Mouse (Mus musculus): ENCODE measurements at regions not wholly inside any gene's neighbourhood (a gene's known extent, or its start where the extent isn't known, plus 50 kb on each side); places are given as distances from the start of the nearest gene placed in this dataset.
"Not testable (repeated sequence)": the region's sequence is repeated elsewhere in the genome, so short reads cannot be mapped to it uniquely, and the experiment has no call there.

DNA sequence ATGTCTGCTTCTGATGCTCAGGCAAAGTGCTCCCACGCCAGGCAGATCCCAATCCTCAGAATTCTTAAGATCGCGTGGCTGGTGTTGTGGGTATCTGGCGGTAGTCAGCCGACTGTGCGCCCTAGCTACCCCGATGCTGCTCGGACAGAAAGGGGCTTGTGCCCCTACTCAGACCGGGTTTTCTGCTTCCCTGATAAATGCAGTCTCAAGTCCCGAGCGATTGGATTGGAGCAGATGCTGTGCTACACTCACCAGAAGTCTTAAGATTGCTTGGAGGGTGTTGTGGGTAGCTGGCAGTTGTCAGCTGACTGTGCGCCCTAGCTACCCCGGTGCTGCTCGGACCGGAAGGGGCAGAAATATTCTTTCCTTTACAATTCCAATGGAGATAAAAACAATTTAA, 99.3 kb downstream of the Gm7489 start:
- H3K27ac ChIP-seq (replicated peaks); DNase-seq (ENCODE audit: low spot score); H3K4me1 ChIP-seq; H3K4me3 ChIP-seq; H3K27me3 ChIP-seq (replicated peaks; ENCODE audit: low read depth, poor library complexity, severe bottlenecking); H3K9me3 ChIP-seq; H3K36me3 ChIP-seq (replicated peaks): not testable (repeated sequence)
- whole genome bisulfite sequencing = 94% methylated on average over 15 of the region's 15 CpGs

DNA sequence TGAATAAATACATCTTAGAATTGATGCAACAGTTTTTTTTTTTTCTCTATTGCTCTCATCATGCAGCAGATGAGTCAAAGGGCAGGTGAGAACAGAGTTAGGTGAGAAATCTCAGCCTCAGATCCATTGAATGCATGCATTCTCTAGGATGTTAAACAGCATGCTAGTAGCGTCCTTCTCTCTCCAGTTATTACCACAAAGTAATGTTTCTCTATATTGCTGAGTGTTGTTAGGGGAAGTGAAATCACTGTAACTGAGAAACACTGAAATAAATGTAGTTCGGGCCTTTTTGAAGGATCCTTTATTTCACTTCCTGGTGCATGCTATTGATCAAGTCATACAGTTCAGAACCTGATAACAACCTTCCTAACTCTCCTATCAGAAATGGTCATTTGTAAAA, 105.2 kb downstream of the Gm7489 start:
- DNase-seq (ENCODE audit: low spot score) = no peak
- Histone ChIP-seq H3K27me3 (replicated peaks; ENCODE audit: low read depth, poor library complexity, severe bottlenecking) (no peaks in the 10 kb centered on the region), H3K36me3 (replicated peaks) (no peaks in the 10 kb centered on the region), H3K4me1 (no peaks in the 10 kb centered on the region), H3K4me3 (no peak overlapping the region), H3K27ac (replicated peaks) (no peak overlapping the region), H3K9me3 (no peaks in the 10 kb centered on the region)
- WGBS = 89% methylated on average over 2 of the region's 2 CpGs

DNA sequence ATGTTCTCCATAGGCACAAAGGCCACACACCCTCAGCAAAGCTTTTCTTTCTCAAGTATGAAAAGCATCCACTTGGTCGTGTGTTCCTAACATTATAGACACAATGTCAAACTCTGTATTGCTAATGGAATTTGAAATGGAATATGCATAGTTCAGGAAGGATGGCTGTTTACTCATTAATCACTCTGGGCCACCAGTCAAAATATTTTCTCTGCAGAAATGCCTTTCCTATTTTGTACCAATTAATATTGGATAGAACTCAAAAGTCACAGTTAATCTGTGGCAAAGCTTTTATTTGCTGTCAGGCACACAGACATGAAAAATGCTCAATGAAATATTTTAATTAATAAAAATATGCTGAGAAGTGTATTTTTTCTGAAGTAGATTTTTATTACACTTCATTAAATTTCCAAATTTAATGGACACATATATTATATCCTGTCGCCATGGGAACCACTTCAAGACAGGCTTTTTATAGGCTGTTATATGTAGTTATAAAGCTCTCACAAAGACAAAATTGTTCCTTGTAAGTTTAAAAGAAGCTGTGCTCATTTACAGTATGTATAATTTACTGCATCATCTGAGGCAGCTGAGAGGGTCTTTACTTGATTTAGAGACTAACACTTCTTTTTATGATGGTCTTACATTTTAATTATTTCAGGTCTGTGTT, 110.6 kb downstream of the Gm7489 start:
- Histone ChIP-seq H3K27ac (replicated peaks) (no peak overlapping the region), H3K4me3 (no peak overlapping the region), H3K9me3 (no peaks in the 10 kb centered on the region), H3K4me1 (no peaks in the 10 kb centered on the region), H3K27me3 (replicated peaks; ENCODE audit: low read depth, poor library complexity, severe bottlenecking) (no peaks in the 10 kb centered on the region), H3K36me3 (replicated peaks) (no peaks in the 10 kb centered on the region)
- 71% methylated on average over 2 of the region's 2 CpGs for WGBS
- no peak for DNase-seq (ENCODE audit: low spot score)

DNA sequence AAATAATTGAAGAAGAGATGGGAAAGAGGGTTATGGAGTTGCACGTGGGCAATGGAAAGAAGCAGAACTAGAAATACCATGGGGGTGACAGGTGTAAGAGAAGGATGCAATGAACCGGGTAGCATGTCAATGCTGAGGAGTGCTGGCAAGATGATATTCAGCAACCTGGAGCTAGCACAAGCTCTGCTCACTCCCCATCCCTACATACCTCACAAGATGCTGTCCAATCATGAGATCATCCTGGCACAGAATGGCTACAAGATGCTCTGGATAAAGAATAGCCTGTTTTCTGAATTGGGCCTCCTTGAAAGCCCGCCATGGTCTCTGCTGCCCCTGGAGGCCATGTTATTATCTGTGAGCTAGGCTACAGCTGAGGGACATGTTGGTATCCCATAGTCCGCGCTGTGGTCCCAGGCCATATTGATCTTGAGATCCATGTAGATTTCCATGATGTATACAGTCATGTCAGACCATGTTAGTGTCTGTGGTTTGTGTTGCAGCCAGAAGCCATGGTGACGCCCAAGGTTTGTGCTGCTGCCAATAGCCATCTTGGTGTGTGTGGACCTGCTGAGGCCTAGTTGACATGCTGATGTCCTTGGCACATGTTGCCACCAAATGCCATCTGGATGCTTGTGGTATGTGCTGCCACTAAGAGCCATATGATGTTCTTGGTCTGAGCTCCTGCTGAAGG, 114.0 kb downstream of the Gm7489 start:
- DNase-seq (ENCODE audit: low spot score) = no peak
- Histone ChIP-seq H3K4me1 (no peaks in the 10 kb centered on the region), H3K4me3 (no peak overlapping the region), H3K9me3 (no peaks in the 10 kb centered on the region), H3K27ac (replicated peaks) (no peak overlapping the region), H3K36me3 (replicated peaks) (no peaks in the 10 kb centered on the region), H3K27me3 (replicated peaks; ENCODE audit: low read depth, poor library complexity, severe bottlenecking) (no peaks in the 10 kb centered on the region)
- WGBS = 92% methylated on average over 6 of the region's 6 CpGs

DNA sequence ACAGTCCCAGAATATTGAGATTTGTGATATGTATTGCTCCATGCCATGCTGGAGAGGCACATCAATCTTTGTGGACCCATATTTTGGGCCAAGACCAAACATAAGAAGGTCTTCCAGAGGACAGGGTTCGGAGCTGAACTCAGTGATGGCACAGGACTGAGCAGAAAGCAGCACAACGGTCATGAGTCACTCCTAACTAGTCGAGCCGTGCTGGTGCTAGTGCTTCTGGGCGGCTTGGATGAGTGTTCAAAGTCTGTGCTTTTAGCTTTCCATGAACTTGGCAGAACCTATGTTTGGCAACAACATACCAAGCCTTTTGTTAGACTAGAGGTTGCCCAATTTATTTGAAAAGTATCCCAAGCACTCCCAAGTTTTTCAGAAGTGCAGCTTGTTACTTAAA, 149.1 kb downstream of the Gm7489 start:
- H3K27me3 ChIP-seq (replicated peaks; ENCODE audit: low read depth, poor library complexity, severe bottlenecking) = no peaks in the 10 kb centered on the region

DNA sequence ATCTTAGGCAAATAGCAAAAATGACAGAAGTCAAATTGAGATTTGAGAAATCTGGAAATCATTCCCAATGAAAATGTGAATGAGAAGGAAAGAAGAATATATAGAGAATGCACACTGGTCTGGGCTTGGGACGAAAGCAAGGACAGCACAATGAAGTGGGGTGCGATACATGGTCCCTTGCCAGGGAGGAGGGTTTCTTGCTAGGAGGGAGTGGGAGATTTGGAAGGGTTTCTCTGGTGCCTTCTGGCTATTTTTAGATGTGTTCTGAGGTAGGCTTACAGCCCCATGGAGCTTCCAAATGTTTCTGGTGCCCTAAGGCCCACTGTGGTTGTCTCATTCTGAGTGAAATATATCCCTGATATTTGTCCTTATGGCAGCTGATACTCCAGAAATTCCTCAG, 166.0 kb downstream of the Gm7489 start:
- 84% methylated on average over 2 of the region's 2 CpGs for WGBS
- Histone ChIP-seq H3K36me3 (replicated peaks) (no peaks in the 10 kb centered on the region), H3K27ac (replicated peaks) (no peak overlapping the region), H3K9me3 (no peaks in the 10 kb centered on the region), H3K4me3 (no peak overlapping the region), H3K4me1 (peaks cover 9% of the 10 kb centered on the region; the same call in 1 of the 2 replicates), H3K27me3 (replicated peaks; ENCODE audit: low read depth, poor library complexity, severe bottlenecking) (no peaks in the 10 kb centered on the region)
- no peak for DNase-seq (ENCODE audit: low spot score)

More for the DNA sequence above, 149.1 kb downstream of the Gm7489 start:
- DNase-seq (ENCODE audit: low spot score) = no peak
- Histone ChIP-seq H3K36me3 (replicated peaks) (no peaks in the 10 kb centered on the region), H3K4me3 (no peak overlapping the region), H3K27ac (replicated peaks) (no peak overlapping the region), H3K9me3 (no peaks in the 10 kb centered on the region), H3K4me1 (no peaks in the 10 kb centered on the region)
- WGBS = 90% methylated on average over 5 of the region's 5 CpGs

DNA sequence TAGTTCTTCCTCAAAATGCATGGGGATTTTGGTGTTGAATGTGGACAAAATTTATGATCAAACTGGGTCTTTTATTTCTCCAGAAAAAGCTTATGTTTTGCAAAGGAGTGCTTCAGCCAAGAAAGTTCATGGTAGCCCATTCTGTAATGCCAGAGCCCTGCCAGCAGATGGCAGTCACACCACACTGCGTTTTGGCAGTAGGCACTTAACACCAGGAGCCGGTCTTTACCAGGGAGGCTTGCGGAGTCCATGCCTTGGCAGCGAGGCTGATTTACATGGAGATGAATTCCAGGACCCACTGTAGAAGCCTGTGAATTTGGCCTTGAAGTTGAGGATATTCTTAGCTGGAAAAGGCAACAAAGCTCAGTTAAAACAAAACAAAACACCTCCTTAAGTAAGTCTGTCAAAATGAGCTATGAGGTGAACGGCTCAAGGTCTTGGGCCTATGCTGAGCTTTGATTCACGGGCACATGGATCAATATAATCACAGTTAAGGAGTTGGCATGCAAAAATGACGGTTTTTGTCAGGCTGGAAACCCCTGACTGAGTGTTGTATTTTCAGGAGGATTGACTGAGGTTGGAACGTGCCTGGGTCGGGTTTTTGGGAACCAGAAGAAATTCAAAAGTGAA, 185.4 kb downstream of the Gm7489 start:
- H3K27me3 ChIP-seq (replicated peaks; ENCODE audit: low read depth, poor library complexity, severe bottlenecking) = no peaks in the 10 kb centered on the region
- DNase-seq (ENCODE audit: low spot score) = peak; percentile 78
- 50% methylated on average over 9 of the region's 9 CpGs for WGBS
- no peaks in the 10 kb centered on the region for H3K36me3 ChIP-seq (replicated peaks)
- H3K4me1 ChIP-seq = no peaks in the 10 kb centered on the region
- H3K4me3 ChIP-seq = no peak overlapping the region
- H3K27ac ChIP-seq (replicated peaks) = no peak overlapping the region
- H3K9me3 ChIP-seq = no peaks in the 10 kb centered on the region

DNA sequence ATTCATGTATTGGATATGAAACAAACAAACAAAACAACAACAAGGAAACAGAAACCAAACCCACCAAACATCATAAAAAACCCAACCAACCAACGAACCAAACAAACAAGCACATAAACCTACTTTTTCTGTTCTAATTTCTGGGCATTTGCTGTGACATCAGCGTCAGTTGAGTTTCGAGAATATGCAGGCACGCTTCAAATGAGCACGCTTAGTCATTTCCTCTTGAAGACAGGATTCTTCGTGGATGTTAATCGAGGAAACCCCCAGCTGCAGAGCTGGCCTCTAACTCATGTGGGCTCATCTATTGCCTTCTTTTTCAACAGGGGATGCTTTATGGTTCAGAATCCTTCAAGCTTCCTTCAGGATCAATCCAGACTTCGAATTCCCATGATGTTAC, 187.0 kb downstream of the Gm7489 start:
- H3K27ac ChIP-seq (replicated peaks) = no peak overlapping the region
- no peak for DNase-seq (ENCODE audit: low spot score)

DNA sequence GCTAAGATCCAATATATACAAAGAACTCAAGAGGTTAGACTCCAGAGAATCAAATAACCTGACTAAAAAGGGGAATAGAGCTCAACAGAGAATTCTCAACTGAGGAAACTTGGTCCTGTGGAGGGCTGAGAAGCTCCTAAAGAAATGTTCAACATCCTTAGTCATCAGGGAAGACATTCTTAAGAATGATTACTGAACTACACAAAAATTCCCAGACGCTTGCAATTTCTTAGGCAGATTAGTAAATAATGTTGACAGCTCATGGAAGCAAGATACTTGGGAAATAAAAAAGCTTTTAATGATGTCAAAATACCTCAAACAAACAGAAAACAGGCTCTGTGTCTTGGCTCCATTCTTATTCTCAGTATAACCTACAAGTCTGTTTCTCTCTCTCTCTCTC, 206.6 kb downstream of the Gm7489 start:
- Histone ChIP-seq H3K27me3 (replicated peaks; ENCODE audit: low read depth, poor library complexity, severe bottlenecking) (no peaks in the 10 kb centered on the region), H3K4me3 (no peak overlapping the region), H3K4me1 (no peaks in the 10 kb centered on the region), H3K36me3 (replicated peaks) (no peaks in the 10 kb centered on the region), H3K9me3 (no peaks in the 10 kb centered on the region), H3K27ac (replicated peaks) (no peak overlapping the region)
- DNase-seq (ENCODE audit: low spot score) = no peak
- WGBS = 89% methylated on average over 1 of the region's 1 CpGs

More for the DNA sequence above, 187.0 kb downstream of the Gm7489 start:
- WGBS = 78% methylated on average over 8 of the region's 8 CpGs
- no peaks in the 10 kb centered on the region for H3K27me3 ChIP-seq (replicated peaks; ENCODE audit: low read depth, poor library complexity, severe bottlenecking)
- H3K9me3 ChIP-seq = no peaks in the 10 kb centered on the region
- no peaks in the 10 kb centered on the region for H3K36me3 ChIP-seq (replicated peaks)
- H3K4me1 ChIP-seq = no peaks in the 10 kb centered on the region
- no peak overlapping the region for H3K4me3 ChIP-seq

DNA sequence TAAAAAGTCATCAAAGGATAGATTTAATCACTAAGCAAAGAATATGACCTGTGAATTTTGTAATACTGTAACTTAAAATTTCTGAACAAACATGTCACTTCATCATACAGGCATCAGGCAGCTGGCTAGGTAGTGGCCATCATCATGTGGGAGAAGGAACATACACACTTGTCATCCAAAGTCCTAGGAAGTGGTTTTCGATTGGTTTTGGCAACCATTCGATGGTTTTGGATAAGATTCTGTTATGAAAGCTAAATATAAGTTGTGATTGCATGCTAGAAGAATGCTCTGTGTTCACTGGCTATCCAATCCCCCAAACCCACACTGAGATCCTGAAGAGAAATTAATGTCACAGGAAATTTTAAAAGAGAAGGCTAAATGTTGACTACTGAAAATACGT, 207.7 kb downstream of the Gm7489 start:
- 87% methylated on average over 3 of the region's 3 CpGs for WGBS
- no peak for DNase-seq (ENCODE audit: low spot score)

DNA sequence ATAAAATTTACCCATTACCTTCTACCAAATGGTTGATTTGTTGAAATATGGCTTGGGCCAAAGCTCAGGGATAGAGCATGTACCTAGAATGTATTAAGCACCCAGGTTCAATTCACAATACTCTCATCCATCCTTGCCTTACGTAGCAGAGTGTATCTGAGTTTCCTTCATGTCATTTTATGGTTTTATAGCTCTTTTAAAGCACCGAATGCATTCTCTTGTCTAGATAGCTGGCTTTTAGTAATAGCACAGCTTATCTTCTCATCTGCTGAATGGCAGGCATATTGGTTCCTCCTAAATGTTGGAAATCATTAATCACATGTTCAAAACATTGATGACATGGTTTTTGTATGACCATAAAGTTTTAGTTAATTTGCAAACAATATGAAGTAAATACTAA, 212.8 kb downstream of the Gm7489 start:
- no peak for DNase-seq (ENCODE audit: low spot score)
- no peaks in the 10 kb centered on the region for H3K9me3 ChIP-seq

More for the DNA sequence above, 207.7 kb downstream of the Gm7489 start:
- no peak overlapping the region for H3K27ac ChIP-seq (replicated peaks)
- H3K4me1 ChIP-seq = no peaks in the 10 kb centered on the region
- no peak overlapping the region for H3K4me3 ChIP-seq
- no peaks in the 10 kb centered on the region for H3K27me3 ChIP-seq (replicated peaks; ENCODE audit: low read depth, poor library complexity, severe bottlenecking)
- H3K36me3 ChIP-seq (replicated peaks) = no peaks in the 10 kb centered on the region
- no peaks in the 10 kb centered on the region for H3K9me3 ChIP-seq

DNA sequence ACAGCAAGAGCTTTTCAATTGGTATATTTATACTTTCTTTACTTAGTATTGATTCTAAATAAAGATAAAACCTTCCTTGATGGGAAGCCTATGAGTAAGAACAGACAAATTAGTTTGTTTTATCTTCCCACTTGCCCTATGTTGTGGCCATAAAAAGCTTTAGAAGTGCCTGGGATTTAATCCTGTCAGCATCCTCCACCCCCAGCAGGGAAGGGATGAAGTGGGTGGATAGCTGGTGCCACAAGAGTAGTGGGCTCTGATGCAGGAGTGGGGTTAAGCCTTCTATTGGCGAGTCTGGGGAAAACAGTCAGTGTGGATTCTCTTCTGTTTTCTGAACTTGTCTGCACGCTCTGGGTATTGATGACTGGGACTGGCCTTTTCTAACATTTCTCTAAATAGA, 227.7 kb downstream of the Gm7489 start:
- H3K27me3 ChIP-seq (replicated peaks; ENCODE audit: low read depth, poor library complexity, severe bottlenecking) = no peaks in the 10 kb centered on the region
- no peaks in the 10 kb centered on the region for H3K4me1 ChIP-seq
- no peak for DNase-seq (ENCODE audit: low spot score)
- H3K27ac ChIP-seq (replicated peaks) = no peak overlapping the region
- WGBS = 61% methylated on average over 2 of the region's 2 CpGs
- H3K36me3 ChIP-seq (replicated peaks) = no peaks in the 10 kb centered on the region
- no peaks in the 10 kb centered on the region for H3K9me3 ChIP-seq
- H3K4me3 ChIP-seq = no peak overlapping the region

More for the DNA sequence above, 212.8 kb downstream of the Gm7489 start:
- H3K27me3 ChIP-seq (replicated peaks; ENCODE audit: low read depth, poor library complexity, severe bottlenecking) = no peaks in the 10 kb centered on the region
- no peak overlapping the region for H3K4me3 ChIP-seq
- WGBS = 89% methylated on average over 2 of the region's 2 CpGs
- H3K27ac ChIP-seq (replicated peaks) = no peak overlapping the region
- H3K36me3 ChIP-seq (replicated peaks) = no peaks in the 10 kb centered on the region
- H3K4me1 ChIP-seq = no peaks in the 10 kb centered on the region

DNA sequence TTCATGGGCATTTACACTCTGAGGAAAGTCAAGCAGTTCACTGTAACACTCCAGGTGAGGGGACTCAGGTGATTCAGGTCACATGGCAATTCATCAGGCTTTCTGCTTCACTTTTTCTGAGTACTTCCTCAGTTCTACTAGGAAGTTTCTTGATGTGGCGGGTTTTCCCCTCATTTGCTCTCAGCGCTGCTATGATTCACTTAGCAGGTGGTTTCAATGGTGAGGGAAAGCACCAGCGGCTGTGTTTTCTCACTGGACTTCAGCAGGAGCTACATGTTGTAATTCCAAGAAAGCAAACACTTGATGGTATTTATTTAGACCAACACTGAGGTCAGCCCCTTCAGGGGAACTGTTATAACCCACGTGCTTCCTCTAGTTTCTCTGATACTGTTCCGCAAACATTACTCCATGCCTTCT, 229.4 kb downstream of the Gm7489 start:
- H3K4me1 ChIP-seq = no peaks in the 10 kb centered on the region
- no peak overlapping the region for H3K27ac ChIP-seq (replicated peaks)
- H3K27me3 ChIP-seq (replicated peaks; ENCODE audit: low read depth, poor library complexity, severe bottlenecking) = no peaks in the 10 kb centered on the region
- no peak overlapping the region for H3K4me3 ChIP-seq
- H3K36me3 ChIP-seq (replicated peaks) = no peaks in the 10 kb centered on the region
- no peaks in the 10 kb centered on the region for H3K9me3 ChIP-seq
- 84% methylated on average over 5 of the region's 5 CpGs for WGBS
- DNase-seq (ENCODE audit: low spot score) = no peak
